Mouse (Mus musculus): Measurements from ENCODE around the gene Aldh1l1.

Gene Aldh1l1

DNA sequence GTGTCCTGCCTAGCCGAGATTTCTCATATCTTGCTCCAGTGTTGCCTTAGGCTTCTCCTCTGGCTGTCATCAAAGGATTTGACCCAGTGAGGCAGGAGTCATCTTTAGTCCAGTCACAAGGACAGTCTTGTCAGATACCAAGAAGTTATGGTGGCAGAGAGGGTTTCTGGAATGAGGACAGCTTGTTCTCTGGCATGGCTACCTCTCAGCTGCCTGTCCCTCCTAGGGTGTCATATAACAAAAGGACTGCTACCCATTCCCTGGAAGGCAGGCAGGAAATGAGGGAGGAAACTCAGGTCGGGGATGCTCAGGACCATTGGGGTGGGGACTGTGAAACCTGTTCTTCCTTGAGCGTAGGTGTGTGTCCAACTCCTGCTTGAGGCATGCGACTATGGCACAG, 14.1 kb upstream of the Aldh1l1 start:
- DNase-seq (ENCODE audit: low read depth, low spot score): no peak

DNA sequence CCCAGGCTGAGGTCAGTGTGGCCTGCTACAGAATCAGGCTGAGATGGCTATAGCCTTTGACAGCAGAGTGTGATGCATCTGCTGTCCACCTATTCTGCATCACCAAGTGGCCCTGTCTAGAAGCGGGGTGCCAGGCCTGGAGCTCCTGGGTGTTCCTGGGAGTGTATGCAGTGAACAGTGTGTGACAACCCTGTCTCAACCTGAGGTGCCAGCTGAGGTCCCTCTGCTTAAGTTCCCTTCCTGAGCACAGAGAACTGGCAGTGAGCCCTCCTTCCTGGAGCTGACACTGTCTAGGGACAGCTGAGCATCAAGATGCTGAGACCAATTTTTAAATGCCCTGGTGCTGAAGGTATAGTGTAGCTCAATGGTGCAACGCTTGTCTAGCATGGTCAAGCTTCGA, 13.5 kb upstream of the Aldh1l1 start:
- no peak for DNase-seq (ENCODE audit: low read depth, low spot score)

DNA sequence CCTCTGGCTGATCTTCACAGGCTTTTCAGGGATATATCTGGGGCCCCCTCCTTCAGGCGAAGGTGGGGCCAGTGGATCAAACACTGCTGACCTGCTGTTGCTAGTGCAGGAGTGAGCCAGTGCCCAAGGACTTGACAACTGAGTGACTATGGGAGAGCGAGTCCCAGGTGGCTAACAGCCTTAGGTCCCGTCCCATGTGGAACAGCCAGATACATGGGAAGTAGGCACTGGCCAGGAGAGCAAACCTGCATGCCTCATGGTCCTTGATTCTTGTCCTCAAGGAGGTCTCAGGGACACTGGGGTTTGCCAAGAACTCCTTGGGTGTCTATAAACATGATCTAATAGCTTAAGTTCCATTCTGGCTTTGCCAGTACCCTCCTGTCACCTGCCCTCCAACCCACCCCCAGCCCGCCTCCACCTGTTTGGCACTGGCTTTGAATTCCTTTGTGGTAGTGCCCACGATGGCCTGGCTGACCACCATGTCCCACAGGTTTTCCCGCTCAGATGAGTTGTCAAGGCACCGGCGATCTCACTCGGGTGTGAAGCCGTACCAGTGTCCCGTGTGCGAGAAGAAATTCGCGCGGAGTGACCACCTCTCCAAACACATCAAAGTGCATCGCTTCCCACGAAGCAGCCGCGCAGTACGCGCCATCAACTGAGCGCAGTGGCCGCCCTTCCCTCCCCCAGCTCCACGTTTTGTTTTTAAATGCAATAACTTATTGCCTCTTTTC, 12.4 kb upstream of the Aldh1l1 start:
- no peak for DNase-seq (ENCODE audit: low read depth, low spot score)

DNA sequence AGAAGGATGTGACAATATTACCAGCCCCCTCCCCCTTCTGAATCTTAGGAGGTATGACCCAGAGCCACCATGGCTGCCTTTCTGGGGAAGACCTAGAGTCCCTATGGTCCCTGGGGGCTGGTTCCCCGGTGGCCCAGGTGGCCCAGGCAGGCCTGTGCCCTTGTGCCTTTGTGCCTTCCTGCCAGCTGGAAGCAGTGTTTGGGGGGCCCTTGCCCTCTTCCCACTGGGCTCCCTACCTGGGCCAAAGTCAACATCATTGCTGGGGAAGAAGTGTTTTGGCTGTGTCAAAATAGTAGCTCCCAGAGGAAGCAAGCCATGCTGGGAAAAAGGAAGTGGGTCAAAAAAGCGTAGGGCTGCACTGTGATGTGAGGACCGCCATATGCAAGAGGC, 11.9 kb upstream of the Aldh1l1 start:
- DNase-seq (ENCODE audit: low read depth, low spot score): no peak

DNA sequence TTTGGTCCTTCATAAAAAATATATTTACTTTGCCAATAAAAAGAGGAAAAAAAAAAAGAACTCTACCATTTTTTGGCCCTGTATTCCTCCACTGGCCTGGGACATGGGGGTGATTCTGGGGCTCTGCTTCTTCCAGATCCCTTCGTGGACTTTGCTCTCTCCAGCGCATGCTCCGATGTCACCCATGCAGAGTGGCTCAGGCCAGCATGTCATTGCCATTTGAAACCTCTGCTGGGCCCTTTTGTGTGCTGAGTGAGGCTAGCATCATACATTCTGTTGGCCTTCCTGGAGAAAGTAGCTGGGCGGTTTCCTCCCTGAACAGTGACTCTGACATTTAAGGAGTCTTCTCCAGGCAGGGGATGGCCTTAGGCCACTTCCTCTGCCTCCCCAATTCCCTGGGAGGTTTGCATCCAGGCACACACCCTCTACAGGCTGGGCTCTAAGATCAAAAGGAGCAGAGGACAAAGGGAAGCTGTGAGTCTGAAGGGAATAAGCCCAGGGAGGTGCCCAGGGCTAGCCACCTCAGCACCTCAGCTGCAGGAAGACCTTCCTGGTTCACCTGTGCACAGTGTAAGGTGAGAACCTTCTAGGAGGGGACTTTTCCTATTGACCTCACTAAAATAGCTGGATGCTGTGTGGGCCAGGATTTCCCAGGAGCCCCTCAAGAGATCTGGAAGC, 10.9 kb upstream of the Aldh1l1 start:
- DNase-seq (ENCODE audit: low read depth, low spot score): peak; percentile 83

DNA sequence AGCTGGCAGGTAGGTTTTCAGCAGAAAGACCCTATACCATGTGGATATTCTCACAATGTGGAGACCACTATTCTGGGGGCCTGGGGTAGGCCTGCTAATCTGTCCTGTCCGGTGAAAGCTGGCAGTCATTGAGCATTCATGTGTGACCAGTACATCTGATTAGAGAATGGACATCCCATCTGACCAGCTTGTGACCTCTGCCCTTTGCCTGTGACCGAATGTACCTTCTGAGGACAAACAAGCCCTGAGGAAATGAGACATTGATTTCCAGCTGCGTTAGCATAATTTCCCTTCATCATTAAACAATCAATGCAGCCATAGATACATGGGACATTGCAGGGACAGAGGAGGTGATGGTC, 10.4 kb upstream of the Aldh1l1 start:
- no peak for DNase-seq (ENCODE audit: low read depth, low spot score)

DNA sequence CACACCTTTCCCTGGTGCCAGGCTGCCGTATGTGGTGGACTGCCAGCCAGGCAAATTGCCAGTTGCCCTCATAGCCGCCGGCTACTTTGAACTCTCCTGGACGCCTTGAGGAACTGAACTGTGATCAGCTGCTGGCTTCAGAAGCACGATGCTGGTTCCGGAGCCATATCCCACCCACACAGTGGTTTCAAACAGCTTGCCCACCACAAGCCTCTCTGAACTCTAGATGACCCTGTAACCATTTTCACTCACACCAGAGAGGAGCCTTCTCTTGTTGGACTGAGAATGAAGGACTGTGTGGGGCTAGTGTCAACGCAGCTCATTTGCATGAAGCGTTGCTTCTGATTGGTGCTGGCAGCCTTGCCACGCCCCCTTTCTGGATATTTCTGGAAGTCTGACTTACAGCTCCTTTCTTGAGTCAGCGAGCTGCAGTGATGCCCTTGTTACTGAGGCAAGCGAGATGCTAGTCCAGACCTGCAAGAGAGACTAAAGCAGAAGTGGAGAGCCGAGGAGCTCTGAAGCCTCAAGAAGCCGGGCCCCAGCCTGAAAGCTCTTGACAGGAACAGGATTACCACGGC, 9.2 kb upstream of the Aldh1l1 start:
- peak; percentile 66 for DNase-seq (ENCODE audit: low read depth, low spot score)

DNA sequence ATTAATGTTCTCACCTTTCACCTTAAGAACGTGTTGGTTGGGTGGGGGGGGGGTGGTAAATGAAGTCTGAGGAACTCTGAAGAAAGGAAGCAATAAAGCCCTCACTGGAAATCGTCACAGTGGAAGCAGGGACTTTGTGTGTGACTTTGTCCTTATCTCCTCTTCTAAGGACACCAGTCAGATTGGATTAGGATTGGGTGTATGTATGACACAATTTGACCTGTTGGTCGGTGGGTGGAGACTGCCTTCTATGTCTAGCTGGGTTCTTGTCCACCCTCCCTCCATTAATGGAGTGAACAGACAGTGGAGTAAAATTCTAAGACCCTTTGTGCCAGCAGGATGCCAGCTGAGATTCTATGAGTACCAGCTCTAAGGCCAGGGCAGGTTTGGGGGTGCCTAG, 2.0 kb upstream of the Aldh1l1 start:
- DNase-seq (ENCODE audit: low read depth, low spot score): no peak

DNA sequence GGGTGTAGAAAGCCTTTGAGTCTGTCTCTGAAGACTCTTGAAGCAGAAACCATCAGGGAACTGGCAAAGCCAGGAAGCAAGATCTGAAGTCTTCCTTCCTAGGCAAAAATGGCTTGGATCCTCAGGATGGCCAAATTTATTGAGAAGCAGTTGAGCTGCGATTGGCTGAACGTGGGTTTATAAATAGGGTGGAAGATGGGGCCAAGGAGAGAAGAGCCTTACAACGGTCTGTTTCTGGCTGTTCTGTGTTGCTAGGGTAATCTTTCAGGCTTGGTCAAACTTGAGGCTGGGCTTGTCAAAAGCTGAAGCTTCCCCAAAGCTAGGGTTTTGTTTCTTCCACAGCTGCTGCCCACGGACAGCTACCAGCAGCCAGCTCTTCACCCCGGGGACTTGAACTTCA, 1.4 kb upstream of the Aldh1l1 start:
- DNase-seq (ENCODE audit: low read depth, low spot score): no peak

DNA sequence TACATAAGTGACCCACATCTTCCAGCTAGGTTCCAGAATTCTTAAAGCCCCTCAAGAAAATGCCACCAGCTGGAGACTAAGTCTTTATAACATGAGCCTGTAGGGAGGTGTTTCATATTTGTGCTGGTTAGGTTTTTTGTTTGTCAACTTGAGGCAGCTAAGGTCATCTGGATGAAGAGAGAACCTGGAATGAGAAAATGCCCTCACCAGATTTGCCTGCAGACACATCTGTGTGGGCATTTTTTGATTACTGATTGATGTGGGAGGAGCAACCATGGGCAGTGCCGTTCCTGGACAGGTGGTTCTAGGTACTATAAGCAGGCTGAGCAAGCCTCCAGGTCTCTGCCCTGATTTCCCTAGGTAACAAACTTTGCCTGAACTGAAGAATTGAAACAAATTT, 1.3 kb downstream of the Aldh1l1 start:
- DNase-seq (ENCODE audit: low read depth, low spot score): no peak

DNA sequence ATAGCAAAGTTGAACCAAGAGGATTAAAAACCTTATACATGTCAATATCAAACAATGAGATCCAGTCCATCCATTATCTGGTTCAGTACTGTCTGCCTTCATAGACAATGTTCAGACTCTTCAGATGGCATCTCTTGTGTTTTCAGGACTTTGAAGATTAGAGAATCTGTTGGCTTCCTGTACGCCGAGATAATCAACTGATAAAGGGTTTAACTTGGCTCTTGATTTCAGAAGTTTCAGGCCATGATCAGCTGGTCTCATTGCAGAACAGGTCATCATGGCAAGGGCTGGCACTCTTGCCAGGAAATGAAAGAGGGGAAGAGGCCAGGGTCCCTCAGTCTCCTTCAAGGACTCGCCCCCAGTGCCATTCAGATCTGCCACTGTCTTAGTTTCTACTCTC, 3.3 kb downstream of the Aldh1l1 start:
- no peak for DNase-seq (ENCODE audit: low read depth, low spot score)

DNA sequence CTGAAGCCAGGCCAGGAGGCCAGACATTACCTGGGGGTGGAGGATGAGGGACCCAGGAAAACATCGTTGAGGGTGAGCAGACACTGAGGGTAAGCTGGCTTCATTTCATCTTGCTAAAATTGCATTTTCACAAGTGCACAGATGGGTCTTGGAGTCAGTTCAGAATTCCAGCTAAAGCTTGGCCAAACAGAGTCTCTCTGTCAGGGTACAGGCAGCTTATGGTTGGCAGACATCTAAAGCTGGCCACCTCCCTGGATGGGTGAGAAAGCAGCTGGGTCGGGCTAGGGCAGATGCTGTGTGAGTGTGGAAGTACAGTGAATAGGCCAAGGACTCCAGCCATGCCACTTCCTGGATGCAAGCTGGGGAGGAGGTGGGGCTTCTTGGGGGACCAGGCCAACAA, 4.7 kb downstream of the Aldh1l1 start:
- no peak for DNase-seq (ENCODE audit: low read depth, low spot score)

DNA sequence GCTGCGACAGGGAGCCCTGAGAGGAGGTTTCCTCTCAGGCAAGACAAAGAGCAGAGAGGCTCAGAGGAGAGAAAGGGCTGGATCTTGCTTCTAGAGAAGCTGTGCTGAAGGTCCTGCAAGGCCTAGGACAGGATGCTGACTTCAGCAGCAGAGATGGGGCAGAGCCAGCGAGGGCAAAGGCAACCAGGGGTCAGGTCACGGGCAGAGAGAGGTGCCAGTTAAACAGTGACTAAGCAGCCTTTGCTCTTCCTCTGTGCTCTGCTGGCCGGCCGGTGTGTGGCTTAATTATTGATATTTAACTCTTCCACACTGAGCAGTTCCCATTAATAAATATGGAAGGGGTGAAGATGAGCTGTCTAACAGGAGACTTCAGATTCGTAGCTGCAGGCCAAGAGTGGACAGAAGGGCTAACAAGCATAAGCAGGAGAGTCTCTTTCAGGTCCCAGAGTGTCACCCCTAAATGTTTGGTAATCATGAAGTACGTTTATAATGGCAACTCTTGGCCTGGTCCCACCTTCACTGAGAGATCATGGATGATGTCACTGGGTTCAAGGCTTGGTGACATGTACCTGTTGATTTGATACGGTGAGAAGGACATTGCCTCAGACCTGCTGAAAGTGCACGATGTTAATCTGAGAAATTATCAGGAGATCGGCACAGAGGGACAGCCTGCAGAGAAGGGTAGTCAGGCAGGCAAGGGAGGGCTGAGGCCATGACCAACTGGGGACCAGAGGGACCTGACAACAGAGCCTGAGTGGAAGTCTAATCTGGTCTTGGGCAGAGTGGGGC, 5.9 kb downstream of the Aldh1l1 start:
- no peak for DNase-seq (ENCODE audit: low read depth, low spot score)

DNA sequence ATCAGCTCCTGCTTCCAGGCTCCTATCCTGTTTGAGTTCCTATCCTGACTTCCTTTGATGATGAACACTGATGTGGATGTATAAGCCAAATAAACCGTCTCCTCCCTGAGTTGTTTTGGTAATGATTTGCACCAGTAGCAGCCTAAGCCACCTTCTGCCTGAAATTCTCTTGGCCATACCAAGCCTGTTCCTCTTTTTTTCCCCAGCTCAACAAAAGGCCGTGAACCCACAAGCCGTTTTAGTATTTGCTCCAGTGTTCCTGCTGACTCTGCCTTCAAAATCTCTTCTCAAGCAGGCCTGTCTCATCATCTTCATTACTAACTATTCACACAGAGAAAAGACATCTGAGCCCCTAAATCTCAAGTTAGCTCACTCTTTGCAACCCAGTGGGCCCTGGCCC, 7.9 kb downstream of the Aldh1l1 start:
- DNase-seq (ENCODE audit: low read depth, low spot score): no peak

DNA sequence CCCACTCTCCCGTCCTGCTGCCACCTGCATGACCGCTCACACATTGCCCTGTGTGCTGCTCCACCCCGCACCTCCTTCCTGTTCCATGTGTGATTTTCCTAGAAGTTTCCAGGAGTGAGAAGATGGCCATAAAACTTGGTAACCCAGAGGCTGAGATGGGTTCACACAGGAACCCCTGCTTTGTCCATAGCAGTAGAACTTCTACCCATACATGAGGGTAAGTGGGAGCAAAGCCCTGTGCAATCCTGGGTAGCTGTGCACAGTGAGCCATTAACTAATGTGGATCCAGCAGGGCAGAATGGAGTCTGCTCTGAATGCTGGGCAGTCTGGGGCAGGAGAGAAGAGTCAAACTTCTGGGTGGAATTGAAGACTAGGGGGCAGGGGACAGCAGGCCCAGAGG, 8.3 kb downstream of the Aldh1l1 start:
- DNase-seq (ENCODE audit: low read depth, low spot score): no peak

DNA sequence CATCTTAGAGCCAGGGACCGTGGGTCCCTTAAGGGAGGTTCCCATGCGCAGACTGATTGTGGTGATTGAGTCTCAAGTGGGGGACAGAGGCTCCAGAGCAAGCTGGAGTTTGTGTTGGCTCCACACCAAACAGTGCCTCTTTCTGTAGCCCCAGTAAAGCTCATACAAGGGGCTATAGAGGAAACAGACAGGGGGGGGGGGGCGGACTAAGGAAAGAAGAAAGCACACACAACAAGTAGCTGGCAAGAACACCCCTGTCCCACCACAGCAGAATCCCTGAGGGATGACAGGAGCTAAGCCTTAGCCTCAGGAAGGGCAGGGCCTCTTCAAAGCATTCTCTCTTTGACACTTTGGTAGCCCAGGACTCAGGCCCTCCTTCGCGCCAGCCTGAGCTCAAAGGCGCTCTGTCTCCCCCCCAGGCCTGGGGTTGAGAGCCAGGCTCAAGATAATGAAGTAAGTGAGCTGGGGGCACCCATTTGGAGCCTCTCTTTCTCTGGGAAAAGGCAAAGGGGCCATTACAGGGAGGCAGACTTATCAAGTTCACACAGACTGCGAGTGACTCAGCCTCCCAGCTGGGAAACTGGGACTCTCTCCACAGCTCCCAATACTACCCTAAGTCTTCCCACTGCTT, 9.2 kb downstream of the Aldh1l1 start:
- no peak for DNase-seq (ENCODE audit: low read depth, low spot score)

DNA sequence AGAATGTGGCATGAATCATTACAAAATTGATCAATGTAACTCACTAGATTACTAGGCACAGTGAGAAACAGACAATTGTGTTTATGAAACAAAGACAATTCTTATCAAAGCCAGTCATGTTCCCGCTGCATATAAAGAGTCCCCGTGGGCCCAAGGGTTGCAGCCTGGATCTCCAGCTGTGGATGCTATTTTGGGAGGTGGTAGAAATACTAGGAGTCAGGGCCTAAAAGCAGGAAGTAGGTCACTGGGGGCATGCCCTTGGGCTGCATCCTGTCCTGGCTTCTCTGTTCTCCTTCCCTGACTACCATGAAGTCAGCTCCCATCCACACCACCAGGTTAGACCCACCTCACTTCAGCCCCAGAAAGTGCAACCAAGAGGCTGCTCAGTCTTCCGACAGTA, 10.0 kb downstream of the Aldh1l1 start:
- DNase-seq (ENCODE audit: low read depth, low spot score): no peak

DNA sequence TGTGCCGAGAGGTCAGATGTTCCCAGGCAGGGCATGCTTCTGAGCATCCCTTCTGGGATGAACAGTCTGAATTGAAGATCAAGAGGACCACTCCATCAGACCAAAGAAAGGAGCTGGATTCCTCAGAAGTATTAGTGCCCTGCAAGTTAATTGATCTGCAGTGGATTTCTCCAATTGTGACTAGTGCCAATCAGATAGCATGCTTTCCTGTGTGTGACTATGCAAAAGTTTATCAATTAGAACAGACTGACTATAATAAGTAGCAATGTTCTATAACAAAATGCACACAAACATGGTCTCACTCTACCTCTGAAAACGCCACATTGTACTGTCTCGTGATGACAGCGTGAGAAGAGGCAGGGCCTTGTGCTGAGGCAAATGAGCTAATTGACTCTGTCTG, 13.3 kb downstream of the Aldh1l1 start:
- no peak for DNase-seq (ENCODE audit: low read depth, low spot score)

DNA sequence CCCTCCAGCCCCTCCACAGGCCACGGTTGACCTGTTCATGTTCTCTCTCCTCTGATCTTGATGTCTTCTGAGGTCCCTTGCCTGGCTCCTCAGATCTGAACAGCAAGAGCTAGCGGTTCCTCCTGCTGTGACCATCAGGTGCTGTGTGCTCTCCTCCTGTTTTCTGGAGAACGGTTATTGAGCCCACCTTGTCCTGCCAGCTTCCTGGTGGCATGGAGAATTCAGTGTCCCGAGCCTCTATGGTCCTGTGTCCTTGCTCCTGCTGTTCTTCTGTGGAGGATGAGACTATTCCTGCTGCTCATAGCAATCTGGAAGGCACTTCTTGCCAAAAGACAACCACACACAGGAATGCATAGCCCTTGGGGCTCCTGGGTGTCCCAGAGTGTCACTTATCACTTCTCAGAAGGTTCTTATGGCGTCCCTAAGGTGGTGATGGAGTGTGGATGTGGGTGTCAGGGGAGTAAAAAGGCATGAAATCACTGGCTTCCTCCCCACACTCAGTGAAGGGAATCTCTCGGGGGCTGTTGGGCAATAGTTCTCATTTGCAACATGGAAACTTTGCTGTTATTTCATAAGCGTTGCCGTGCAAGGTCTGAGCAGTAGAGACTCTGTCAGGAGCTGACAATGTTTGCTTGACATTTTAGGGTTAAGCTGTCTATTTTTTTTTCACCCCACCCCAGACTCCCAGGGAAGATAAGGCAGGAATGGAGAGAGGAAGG, 15.2 kb downstream of the Aldh1l1 start:
- no peak for DNase-seq (ENCODE audit: low read depth, low spot score)

DNA sequence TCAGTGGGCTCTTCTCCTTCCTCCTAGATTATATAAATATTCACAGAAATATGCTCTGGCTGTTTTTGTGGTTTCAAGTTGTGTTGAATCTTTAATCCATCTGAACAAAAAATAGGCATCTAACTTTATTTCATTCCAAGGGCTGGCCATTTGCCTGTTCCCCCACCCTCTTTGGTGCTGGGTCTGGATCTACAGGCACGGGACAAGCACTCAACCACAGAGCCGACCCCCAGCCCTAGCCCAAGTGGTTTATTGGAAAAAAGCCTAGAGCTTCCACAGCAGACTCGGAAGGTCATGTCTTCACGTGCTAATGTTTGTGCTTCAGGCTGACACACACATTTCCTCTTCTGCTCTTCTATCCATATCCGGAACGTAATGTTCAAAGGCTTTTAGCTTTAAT, 19.7 kb downstream of the Aldh1l1 start:
- DNase-seq (ENCODE audit: low read depth, low spot score): no peak

DNA sequence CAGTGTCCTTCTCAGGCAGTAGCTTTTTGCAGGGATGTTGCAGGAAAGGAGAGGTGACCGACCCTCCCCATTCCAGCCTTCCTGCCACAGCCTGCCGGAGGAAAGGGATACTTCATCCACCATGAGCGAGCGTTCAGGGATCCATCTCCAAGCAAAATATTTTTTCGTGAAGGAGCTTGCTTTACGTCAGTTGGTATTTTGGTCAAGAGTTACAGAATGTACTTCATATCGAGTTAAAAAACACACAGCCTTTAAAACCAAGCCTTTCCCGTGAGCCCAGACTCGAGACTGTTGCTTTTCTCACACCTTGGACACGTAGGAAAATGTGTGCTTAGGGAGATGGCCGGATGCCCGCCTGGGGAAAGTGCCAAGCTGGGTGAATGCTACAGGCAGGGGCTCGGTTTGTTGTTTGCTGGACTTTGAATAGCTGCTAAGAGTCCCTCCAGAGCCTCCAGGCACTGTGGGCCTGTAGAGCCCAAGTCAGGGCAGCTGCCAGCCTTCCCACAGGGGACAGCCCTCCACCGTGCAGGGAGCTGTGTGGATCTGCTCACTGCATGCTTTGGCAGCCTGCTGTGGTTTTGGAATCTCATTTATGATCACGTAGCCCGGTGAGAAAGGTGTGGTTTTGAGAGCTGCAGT, 20.6 kb downstream of the Aldh1l1 start:
- DNase-seq (ENCODE audit: low read depth, low spot score): no peak

Measured in ES-CJ7 (cell line).